Mouse (Mus musculus): ENCODE measurements at regions not wholly inside any gene's neighbourhood (a gene's known extent, or its start where the extent isn't known, plus 50 kb on each side); places are given as distances from the start of the nearest gene placed in this dataset.
A peak's percentile ranks its signal among the peaks of the same experiment; 100 is the strongest.

DNA sequence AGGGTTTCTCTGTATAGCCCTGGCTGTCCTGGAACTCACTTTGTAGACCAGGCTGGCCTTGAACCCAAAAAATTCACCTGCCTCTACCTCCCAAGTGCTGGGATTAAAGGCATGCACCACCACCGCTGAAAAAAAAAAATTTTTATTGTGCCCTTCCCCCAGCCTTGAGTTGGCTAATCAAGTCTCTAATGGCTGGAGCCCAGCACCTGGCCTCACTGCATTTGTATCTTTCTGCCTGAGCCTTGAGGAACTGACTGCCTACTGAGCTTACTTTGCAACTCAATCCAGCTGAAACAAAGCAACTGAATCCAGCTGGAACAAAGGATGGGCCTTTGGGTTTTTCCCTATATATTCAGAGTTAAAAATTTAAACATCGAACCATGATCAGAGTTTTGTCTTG lies 153.3 kb upstream of the Ccnh start:
- no peak for DNase-seq

DNA sequence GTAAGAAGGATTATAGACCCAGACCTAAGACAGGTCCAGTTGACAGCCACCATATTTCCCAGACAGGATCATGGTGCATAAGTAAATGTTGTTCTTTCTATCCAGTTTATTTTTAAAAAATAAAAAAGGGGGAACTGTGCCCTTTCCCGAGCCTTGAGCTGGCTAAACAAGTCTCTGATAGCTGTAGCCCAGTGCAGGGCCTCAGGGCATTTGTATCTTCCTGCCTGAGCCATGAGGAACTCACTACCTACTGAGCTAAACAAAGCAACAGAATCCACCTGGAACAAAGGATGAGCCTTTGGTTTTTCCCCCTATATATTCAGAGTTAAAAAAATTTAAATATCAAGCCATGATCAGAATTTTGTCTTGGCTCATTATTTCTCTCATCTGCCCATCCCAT lies 152.4 kb upstream of the Ccnh start:
- DNase-seq = no peak

DNA sequence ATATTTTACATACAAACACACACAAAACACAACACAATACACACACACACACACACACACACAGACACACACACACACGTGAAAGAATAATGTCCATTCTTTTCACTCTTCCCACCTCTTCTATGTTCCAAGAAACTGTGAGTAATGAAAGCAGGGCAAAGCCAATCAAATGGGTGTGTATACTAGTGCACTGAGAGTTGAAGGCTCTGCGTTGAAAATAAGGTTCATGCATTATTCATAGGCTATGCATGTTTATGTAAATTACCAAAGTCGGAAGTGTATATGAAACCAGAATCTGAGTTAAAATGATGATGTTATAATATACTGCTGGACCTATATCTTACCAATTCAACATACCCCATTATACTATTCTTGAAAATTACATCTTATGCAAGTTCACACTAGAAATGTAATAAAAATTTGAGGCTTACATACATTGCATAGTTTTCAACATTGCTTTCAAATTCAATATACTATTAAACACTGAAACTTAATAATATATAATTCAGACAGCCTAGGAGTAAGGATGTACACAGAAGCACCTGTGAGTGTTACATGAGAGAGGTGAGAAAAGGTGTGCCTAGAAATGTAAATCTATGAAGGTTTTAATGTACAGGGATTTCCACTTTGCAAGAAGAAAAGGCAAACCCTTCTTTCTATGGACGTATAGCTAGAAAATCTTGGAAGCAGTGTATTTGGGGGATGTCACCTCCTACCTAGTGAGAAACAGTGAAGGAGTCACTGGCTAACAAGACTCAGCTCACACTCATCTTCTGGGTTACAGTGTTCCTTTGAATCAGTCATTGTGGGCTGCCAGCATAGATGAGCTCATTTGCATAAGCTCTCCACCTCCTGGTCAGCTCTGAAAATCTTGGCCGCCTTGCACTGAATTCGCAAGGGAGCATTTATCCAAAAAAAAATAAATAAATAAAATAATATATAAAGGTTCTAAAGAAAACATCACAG lies 122.3 kb upstream of the Ccnh start:
- DNase-seq = no peak

DNA sequence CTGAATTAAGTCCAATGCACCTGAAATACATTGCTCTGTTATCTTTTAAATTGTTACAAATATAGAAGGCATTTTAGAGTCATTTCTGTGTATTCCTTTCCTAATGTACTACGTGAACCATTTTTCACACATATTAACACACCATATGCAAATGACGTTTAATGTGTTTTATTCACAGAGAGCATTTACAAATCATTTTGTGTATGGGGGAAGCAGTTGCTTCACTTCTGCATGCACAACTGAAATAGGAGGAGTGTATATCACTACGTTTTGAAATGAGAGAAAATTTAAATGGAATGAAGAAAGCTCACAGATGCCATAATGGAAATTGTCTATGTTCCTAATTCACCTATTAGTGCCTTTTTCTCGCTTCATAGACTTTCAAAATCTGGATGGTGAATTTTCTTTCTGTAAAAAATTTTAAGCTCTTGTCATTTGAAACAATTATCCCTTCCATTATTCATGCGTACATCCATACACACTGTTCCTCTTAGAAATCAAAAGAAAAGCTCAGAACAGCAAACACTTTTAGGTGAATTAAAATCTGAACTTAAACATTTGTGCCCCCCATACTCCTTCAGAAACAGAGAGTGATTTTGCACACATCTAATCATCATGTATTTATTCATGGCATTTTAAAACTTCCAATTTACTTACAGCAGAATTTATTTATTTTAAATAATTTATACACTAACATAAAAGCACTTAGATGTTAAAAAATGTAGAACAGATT lies 121.5 kb upstream of the Ccnh start:
- DNase-seq = no peak

DNA sequence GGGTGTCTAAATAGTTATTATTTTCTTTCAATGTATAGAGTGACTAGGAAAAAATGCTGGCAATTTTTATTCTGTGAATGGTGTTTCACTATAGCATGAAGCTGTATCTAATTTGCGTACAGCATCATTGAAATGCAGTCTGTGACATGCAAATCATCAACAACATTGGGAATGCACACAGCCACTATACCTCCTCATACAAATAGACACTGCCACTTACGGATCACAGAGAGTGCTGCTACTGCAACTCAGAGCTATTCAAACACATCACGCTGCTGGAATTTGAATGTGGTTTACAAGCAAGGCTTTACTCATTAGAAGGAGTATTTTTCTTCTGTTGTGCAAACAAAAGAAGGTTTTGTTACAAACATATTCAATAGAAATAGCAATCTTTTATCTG lies 120.8 kb upstream of the Ccnh start:
- DNase-seq = no peak

DNA sequence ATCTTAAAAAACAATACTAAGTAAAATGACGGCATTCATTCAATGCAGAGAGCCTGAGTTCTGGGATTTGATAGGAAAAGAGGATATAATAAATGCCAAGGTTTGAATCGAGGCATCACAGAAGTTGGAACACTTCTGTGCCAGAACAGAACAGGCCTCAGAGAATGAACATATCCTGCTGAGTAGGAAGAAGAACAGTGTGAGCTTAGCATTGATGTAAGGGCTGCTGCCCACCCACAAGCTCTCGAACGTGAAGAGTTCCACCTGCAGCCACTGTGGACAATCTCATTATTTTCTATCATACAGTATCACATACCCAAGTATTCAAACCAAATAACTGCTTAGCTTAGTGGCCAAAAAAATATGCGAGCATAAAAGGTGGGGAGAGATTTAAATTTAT lies 105.9 kb upstream of the Ccnh start:
- DNase-seq = no peak

DNA sequence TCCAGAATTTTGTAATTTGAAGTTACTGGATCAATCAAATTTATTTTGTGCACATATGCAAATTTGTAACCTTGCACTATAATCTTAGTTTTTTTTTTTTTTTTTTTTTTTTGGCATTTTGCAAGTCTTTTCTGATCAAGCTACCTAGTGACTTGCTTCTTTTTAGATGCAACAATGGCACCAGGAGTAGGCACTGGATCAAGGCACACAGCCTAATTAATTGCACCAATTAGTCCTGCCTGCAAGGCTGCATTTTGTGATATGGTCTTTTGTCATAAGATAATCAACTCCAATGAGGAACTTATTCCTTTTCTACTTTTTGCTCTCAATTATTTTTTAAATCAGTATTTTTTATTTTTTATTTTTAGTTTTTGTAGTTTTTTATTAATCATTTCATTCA lies 105.5 kb upstream of the Ccnh start:
- DNase-seq = no peak

DNA sequence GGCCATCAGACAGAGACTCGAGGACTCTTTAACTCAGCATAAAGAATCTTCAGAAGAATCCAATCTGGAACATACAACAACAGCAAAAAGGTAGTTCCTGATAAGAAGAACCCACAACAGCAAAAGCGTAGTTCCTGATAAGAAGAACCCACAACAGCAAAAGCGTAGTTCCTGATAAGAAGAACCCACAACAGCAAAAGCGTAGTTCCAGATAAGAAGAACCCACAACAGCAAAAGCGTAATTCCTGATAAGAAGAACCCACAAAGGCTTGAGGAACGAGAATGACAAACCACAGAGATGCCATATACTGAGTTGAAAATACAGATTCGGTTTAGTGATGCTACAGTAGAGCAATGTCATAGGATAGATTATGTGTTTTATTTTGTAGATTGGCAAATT lies 93.0 kb upstream of the Ccnh start:
- no peak for DNase-seq

DNA sequence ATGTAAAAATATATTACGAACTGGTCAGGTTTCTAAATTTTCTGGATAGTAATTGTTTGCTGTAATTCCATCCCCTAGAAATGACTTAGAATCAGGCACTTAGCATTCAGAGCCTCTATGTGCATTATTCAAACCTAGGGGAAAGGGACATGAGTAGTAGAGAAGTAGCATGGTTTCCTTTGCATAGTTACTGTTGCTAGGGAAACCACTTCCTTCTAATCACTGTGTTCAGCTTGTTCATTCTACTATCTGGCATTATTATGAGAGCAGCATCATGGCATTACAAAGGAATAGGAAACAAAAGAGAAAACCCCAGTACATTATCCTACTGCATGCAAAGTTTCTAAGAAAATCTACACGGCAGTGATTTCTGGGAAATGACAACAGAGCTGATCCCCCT lies 65.9 kb upstream of the Ccnh start:
- no peak for DNase-seq

DNA sequence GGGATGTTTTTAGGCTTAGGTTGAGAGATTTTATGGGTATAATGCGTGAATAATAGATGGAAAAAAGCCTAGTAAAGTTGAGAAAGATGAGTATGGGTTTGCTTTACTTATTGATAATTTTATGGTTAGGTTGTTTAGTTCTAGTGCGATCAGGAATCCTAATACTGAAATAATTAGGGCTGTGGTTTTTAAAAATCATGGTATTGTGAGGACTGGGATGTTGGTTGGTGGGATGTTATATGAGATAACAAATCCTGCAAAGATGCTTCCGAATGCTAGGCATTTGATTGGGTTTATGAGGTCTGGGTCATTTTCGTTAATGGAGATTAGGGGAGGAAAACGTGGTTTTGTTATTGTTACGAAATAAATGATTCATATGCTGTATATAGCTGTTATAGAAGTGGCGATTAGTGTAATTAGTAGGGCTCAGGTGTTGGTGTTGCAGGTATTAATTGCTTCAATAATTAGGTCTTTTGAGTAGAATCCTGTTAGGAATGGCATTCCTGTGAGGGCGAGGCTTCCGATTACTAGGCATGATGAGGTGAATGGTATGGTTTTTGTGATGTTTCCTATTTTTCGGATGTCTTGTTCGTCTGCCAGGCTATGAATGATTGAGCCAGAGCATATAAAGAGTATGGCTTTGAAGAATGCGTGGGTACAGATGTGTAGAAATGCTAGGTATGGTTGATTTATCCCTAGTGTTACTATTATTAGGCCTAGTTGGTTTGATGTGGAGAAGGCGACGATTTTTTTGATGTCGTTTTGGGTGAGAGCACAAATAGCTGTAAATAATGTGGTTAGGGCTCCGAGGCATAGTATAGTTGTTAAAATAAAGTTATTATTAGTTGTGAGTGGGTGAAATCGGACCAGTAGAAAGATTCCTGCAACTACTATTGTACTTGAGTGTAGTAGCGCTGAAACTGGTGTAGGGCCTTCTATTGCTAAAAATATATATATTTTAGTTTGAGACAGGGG lies 62.3 kb upstream of the Ccnh start:
- peak; percentile 11 for DNase-seq

DNA sequence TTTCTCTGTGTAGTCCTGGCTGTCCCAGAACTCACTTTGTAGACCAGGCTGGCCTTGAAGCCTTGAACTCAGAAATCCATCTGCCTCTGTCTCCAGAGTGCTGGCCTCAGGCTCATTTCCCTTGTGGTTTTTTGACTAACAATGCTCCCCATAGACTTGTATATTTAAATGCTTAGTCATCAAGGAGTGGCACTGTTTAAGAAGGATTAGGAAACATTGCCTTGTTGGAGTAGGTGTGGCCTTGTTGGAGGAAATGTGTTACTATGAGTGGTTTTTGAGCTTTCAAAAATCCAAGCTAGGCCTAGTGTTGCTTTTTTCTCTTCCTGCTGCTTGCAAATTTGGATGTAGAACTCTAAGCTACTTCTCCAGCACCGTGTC lies 61.7 kb upstream of the Ccnh start:
- no peak for DNase-seq

Measured in gastrocnemius, postnatal 25 days (tissue).